Mouse (Mus musculus) left cerebral cortex, postnatal 4 days (tissue): ENCODE data around the gene Olfr351. TPM values are rescaled to one million over a fixed set of nuclear protein-coding genes. Genes with fewer than 3 reads are reported as not detected.

Experiments
- DNase-seq: peaks from one replicate; pipeline ENCODE4 v3.0.0-alpha.2; 2022
- intact Hi-C: fragments of 180-260 bp; cut with DNase I; formaldehyde crosslinking; loops from one replicate; pipeline ENCODE4 v1.15.1; 2025
- total RNA-seq, 2 experiments: library from RNA; stranded (reverse); gene quantifications; 2 replicates each; pipeline ENCODE4 v1.2.3; 2021

Gene Olfr351
- total RNA-seq = not detected

DNA sequence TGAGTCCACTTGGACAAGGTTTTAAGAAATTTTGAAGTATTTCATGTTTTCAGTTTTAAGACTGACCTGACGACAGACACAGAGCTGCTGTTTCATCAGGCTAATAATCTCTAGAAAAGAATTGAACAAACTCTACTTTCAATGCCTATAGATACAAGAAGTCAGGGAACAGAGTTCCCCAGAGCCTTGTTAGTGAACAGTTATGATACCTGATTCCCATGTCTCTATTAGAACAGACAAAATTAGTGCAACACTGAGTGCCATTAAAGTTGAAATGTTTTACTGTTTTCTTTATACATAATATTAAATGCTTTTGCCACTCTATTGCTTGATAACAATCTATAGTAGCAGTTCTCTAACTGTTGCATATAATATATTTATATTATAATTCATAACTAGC, at the start of gene Olfr351:
Gene Olfr351 (minus strand): TSS at position 101 of the 400 bp plus-strand sequence.
- intact Hi-C loops = no loop called here
- DNase-seq = no peak

DNA sequence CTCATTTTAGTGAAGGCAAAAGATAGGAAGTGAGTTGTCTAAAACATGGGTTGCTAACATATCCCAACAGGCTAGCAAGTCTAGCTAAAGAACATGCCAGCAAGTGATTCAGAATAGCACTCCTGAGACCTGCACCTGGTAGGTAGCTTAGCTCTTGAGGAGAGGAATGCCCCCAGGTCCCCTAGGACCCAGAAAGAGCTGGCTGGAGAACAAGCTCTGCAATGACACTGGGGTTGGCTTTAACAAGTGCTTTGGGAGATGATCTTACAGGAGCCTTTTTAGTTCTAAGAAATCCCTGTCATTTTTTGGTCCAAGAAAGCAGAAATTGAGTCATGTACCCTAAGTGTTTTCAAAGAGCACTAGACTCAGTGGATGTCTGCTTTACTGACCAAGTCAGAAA, 42.9 kb upstream of the Olfr351 start, which contains the start of gene Olfr354:
Gene Olfr354 (plus strand): TSS at position 301 of the 400 bp plus-strand sequence.
- intact Hi-C loops = no loop called here
- DNase-seq = no peak

DNA sequence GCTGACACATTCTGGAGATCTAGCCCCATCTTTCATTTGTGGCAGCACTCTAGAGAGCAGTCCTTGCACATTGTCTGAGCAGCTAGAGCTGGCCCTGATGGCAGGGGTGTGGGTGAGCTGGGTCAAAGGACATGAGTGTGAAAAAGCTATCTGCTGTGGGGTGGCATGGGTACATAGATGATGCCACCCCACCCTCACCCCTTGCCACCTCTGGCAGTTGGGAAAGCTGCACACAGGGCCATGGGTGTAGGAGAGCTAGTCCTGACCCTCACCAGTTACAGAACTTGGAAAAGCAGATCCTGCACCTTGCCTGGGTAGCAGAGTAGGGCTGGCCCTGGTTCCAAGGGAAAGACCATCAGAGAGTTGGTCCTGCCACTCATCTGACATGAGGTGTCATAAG, 34.7 kb upstream of the Olfr351 start:
- intact Hi-C loops = no loop called here
- no peak for DNase-seq

DNA sequence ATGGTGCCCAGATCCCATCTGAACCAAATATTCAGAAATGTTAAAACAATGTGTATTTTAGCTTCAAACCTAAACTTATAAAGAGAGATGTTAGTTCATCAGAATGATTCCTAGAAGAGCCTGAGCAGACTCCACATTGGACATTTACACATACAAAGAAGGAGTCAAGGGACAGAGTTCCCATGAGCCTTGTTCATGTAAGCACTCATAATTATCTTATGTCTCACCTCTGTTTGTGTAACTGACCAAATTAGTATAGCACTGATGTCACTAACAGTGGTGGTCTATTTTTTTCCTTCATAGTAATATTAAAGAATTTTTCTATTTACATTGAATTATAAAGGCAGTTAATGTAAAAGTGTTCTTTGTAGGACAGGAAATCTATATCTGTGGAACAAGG, 30.4 kb upstream of the Olfr351 start, which contains the start of gene Olfr353:
Gene Olfr353 (minus strand): TSS at position 101 of the 400 bp plus-strand sequence.
- intact Hi-C loops = no loop called here
- DNase-seq = no peak

DNA sequence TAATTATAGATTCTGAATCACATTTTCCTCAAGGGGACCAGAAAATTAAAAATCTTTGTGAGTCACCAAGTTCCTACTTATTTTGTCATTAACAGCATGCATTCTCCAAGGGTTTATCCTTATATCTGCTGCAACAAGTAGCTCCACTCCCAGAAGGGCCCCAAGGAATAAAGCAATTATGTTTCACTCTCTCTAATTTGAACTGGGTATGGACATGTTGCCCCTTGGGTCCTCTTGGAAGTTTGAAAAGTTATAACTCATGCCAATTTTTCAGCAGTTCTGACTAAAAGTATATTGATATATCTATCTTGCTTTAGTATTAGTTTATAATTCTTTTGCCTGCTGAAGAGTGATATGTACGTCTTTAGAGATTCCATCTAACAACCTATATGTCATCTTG, 5.7 kb upstream of the Olfr351 start, which contains the start of gene Olfr352:
Gene Olfr352 (plus strand): TSS at position 301 of the 400 bp plus-strand sequence.
- intact Hi-C loops = no loop called here
- no peak for DNase-seq

DNA sequence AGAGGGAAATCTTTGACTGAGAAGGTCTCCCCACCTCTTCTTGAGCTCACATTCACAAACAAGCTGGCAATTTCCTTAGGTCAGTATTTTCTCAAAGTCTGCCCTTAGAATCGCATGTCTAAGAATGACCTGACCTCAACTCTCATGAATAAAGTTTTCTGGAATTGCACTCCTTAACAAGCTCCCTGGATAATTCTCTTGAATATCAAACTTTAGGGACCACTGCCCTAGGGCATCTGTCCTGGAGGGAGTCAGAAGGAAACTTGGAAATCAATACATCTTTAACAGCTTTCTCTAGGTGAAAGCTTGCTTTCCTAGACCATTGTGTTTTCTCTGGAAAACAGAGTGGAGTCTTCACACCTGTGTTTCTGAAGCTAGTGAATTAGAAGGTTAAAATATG, 16.4 kb downstream of the Olfr351 start, which contains the start of gene Olfr350:
Gene Olfr350 (plus strand): TSS at position 301 of the 400 bp plus-strand sequence.
- no peak for DNase-seq
- intact Hi-C loops = no loop called here

DNA sequence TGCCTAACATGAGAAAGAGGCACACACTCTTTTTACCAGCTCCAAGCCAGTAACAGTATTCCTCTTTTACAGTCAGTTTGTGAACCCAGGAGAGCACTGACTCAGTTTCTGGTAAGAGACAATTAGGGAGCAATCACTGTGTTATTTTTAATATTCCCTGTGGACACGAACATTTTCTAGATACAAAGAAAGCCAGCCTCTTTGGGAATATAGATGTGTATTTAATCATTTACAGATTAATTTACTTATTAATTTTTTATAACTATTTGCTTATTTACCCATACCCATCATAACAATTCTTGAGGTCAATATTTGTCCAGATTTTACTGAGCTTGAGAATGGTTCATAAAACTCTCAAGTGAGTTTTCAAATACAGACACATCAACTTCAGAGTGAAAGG, 45.5 kb downstream of the Olfr351 start, which contains the start of gene Olfr3:
Gene Olfr3 (minus strand): TSS at position 101 of the 400 bp plus-strand sequence.
- DNase-seq = no peak
- intact Hi-C loops = no loop called here

Other genes with a start within 250 kb of the Olfr351 start
- gene Olfr345, start 222.6 kb downstream of the Olfr351 start, total RNA-seq = not detected
- gene Olfr346, start 176.9 kb downstream of the Olfr351 start, total RNA-seq = not detected
- gene Olfr347, start 130.8 kb downstream of the Olfr351 start, total RNA-seq = not detected
- not detected for gene Olfr348, start 78.4 kb downstream of the Olfr351 start, total RNA-seq
- gene Olfr50, start 72.1 kb downstream of the Olfr351 start, total RNA-seq = not detected
- not detected for gene Olfr3, start 45.6 kb downstream of the Olfr351 start, total RNA-seq
- gene Olfr350, start 16.4 kb downstream of the Olfr351 start, total RNA-seq = not detected
- gene Olfr352, start 5.8 kb upstream of the Olfr351 start, total RNA-seq = not detected
- not detected for gene Olfr353, start 30.3 kb upstream of the Olfr351 start, total RNA-seq
- gene Olfr354, start 43.0 kb upstream of the Olfr351 start, total RNA-seq = under 1 TPM in 1 of 2 experiments, not detected in 1; 0.04 TPM
- gene Olfr355, start 66.2 kb upstream of the Olfr351 start, total RNA-seq = not detected
- gene Olfr356, start 74.5 kb upstream of the Olfr351 start, total RNA-seq = not detected
- not detected for gene Olfr357, start 131.2 kb upstream of the Olfr351 start, total RNA-seq
- gene Olfr358, start 146.7 kb upstream of the Olfr351 start, total RNA-seq = not detected
- not detected for gene Olfr360, start 203.1 kb upstream of the Olfr351 start, total RNA-seq
- gene Olfr361, start 226.6 kb upstream of the Olfr351 start, total RNA-seq = not detected